Mouse (Mus musculus) spleen, adult 2 months (tissue): ENCODE measurements around the gene Ambra1. TPM values are rescaled to one million over a fixed set of nuclear protein-coding genes. Genes with fewer than 3 reads are reported as not detected.

Source experiments
- DNase-seq, 2 experiments: peaks; one replicate each; pipeline versions ENCODE4 v3.0.0 to v3.0.0-alpha.2; 2012 to 2021; ENCODE audit warnings: low spot score in 2 of 2, low read depth in 1 of 2
- H3K27ac ChIP-seq: fragments of 200-500 bp; 2 replicates; pipeline ENCODE4 v1.5.1; 2012; ENCODE audit warnings: low read length, inconsistent platforms; ENCODE audit not compliant: insufficient read depth
- H3K27me3 ChIP-seq: fragments of 200-500 bp; 2 replicates; pipeline ENCODE4 v1.6.1; 2012; ENCODE audit warnings: mild to moderate bottlenecking, moderate library complexity, low read length, inconsistent platforms; ENCODE audit not compliant: control insufficient read depth, insufficient read depth
- H3K36me3 ChIP-seq: fragments of 200-500 bp; 2 replicates; pipeline ENCODE4 v1.6.1; 2012; ENCODE audit warnings: mild to moderate bottlenecking, low read length, inconsistent platforms; ENCODE audit not compliant: control insufficient read depth, insufficient read depth
- H3K4me1 ChIP-seq: fragments of 200-500 bp; 2 replicates; pipeline ENCODE4 v1.6.1; 2011; ENCODE audit warnings: inconsistent platforms; ENCODE audit not compliant: control insufficient read depth, insufficient read depth, insufficient read length
- H3K4me3 ChIP-seq: fragments of 200-500 bp; 2 replicates; pipeline ENCODE4 v1.5.1; 2011; ENCODE audit warnings: mild to moderate bottlenecking, inconsistent platforms; ENCODE audit not compliant: insufficient read depth, insufficient read length; ENCODE audit errors: extremely low read depth
- CTCF ChIP-seq: fragments of 200-500 bp; IDR thresholded peaks from 2 replicates; pipeline ENCODE4 v1.5.1; 2011; ENCODE audit warnings: mild to moderate bottlenecking, inconsistent platforms; ENCODE audit not compliant: insufficient read depth, insufficient read length, insufficient replicate concordance; ENCODE audit errors: extremely low read depth
- POLR2A ChIP-seq: fragments of 200-500 bp; IDR thresholded peaks from 2 replicates; pipeline ENCODE4 v1.6.1; 2011; ENCODE audit warnings: low read depth, low read length, inconsistent platforms
- WGBS: fragments of 180-500 bp; shearing (Covaris S2); methylation state at CpG from one replicate; pipeline ENCODE4 v1.1.7; 2018; 5-methylcytosine and 5-hydroxymethylcytosine counted together
- polyA plus RNA-seq: library from polyadenylated mRNA; depleted of rRNA; stranded (reverse); fragments of >200 nt; gene quantifications from 2 replicates; pipeline ENCODE4 v1.2.3, GENCODE M21; 2012

Ambra1 gene
- polyA plus RNA-seq, 1 experiment = 20.0 TPM

GRCm38 (mm10) chr2:91922586-91923414 is 192.9 kb downstream of the Ambra1 start:
- Histone ChIP-seq H3K4me1 (peaks cover 21% of the 10 kb centered on the region; the same call in 1 of the 2 replicates), H3K27ac (no peak overlapping the region), H3K36me3 (peaks cover 2% of the 10 kb centered on the region; the same call in 1 of the 2 replicates), H3K27me3 (peaks cover 16% of the 10 kb centered on the region), H3K4me3 (peak overlapping the region; percentile 22; the same call in 1 of the 2 replicates)
- DNase-seq = no peak
- WGBS = 7% methylated on average over 37 of the region's 37 CpGs
- TF ChIP-seq POLR2A = no peak
- no peak for TF ChIP-seq CTCF

GRCm38 (mm10) chr2:91923415-91924337 is 193.7 kb downstream of the Ambra1 start:
- Histone ChIP-seq H3K27me3 (peaks cover 16% of the 10 kb centered on the region), H3K4me3 (peak overlapping the region; percentile 38; the same call in 1 of the 2 replicates), H3K27ac (no peak overlapping the region), H3K4me1 (peaks cover 23% of the 10 kb centered on the region; the same call in 1 of the 2 replicates), H3K36me3 (no peaks in the 10 kb centered on the region)
- TF ChIP-seq POLR2A (no peak), CTCF (peak; percentile 84; the same call in 1 of the 2 replicates)
- 4% methylated on average over 54 of the region's 54 CpGs for WGBS
- DNase-seq = peak; percentile 41 to 62

- 100% methylated on average over 1 of the region's 1 CpGs for WGBS
- H3K27me3 ChIP-seq = peaks cover 16% of the 10 kb centered on the region
- no peak overlapping the region for H3K27ac ChIP-seq
- H3K4me3 ChIP-seq = no peak overlapping the region
- peaks cover 23% of the 10 kb centered on the region; the same call in 1 of the 2 replicates for H3K4me1 ChIP-seq
- TF ChIP-seq POLR2A (no peak), CTCF (no peak)
- no peak for DNase-seq
- no peaks in the 10 kb centered on the region for H3K36me3 ChIP-seq
Measured at GRCm38 (mm10) chr2:91924726-91925125, 194.8 kb downstream of the Ambra1 start.

- peaks cover 16% of the 10 kb centered on the region for H3K27me3 ChIP-seq
- WGBS = 65% methylated on average over 15 of the region's 15 CpGs
- no peak for DNase-seq
Measured at GRCm38 (mm10) chr2:91925442-91925841, 195.5 kb downstream of the Ambra1 start.

GRCm38 (mm10) chr2:91926949-91927348 is 197.0 kb downstream of the Ambra1 start, which contains the start of gene Chrm4:
Chrm4 (plus strand) TSS chr2:91927249.
- Histone ChIP-seq H3K4me3 (no peak within 1 kb of the TSS), H3K27ac (no peak within 1 kb of the TSS), H3K4me1 (peaks cover 19% of the 10 kb centered on the region; the same call in 1 of the 2 replicates), H3K27me3 (peaks cover 17% of the 10 kb centered on the region), H3K36me3 (no peaks in the 10 kb centered on the region)
- WGBS = 78% methylated on average over 3 of the region's 3 CpGs
- TF ChIP-seq POLR2A = no peak
- DNase-seq = no peak

More at GRCm38 (mm10) chr2:91925442-91925841, 195.5 kb downstream of the Ambra1 start:
- H3K27ac ChIP-seq = no peak overlapping the region
- peaks cover 23% of the 10 kb centered on the region; the same call in 1 of the 2 replicates for H3K4me1 ChIP-seq
- no peak overlapping the region for H3K4me3 ChIP-seq
- H3K36me3 ChIP-seq = no peaks in the 10 kb centered on the region
- TF ChIP-seq POLR2A = no peak
- no peak for TF ChIP-seq CTCF

- no peak overlapping the region for H3K4me3 ChIP-seq
- DNase-seq = peak; percentile 40 to 70
- 47% methylated on average over 34 of the region's 34 CpGs for WGBS
- peaks cover 3% of the 10 kb centered on the region for H3K36me3 ChIP-seq
- H3K27me3 ChIP-seq = peaks cover 9% of the 10 kb centered on the region; the same call in 1 of the 2 replicates
- H3K4me1 ChIP-seq = peaks cover 18% of the 10 kb centered on the region
- TF ChIP-seq POLR2A (no peak), CTCF (peak; percentile 66)
- H3K27ac ChIP-seq = no peak overlapping the region
Measured at GRCm38 (mm10) chr2:91927826-91928533, 198.0 kb downstream of the Ambra1 start.
